Mouse (Mus musculus) kidney, adult 2 months (tissue): ENCODE measurements around the gene Cct5.

Experiments
- CTCF ChIP-seq: fragments of 200-500 bp; conservative IDR thresholded peaks from 2 replicates; pipeline ENCODE4 v1.5.1; 2011; ENCODE audit warnings: low read depth, mild to moderate bottlenecking, control low read depth, low read length, moderate library complexity, mixed read lengths; ENCODE audit not compliant: insufficient read depth, insufficient read length
- POLR2A ChIP-seq: fragments of 200-500 bp; IDR thresholded peaks from one replicate; pipeline ENCODE4 v1.6.1; 2011; ENCODE audit warnings: low read depth, low read length, control low read depth

GRCm38 (mm10) chr15:31573287-31573686, 28.3 kb downstream of the Cct5 start:
- TF ChIP-seq CTCF, result no peak
- TF ChIP-seq POLR2A, result no peak
